Mouse (Mus musculus): ENCODE results near the gene Prickle3. TPM values are rescaled to one million over a fixed set of nuclear protein-coding genes. Genes with fewer than 3 reads are reported as not detected.

Prickle3 gene
- polyA plus RNA-seq, 2 experiments: 0.34 to 1.2 TPM

Other genes with a start within 250 kb of the Prickle3 start
- not detected in 2 replicates for gene Foxp3, start 83.6 kb upstream of the Prickle3 start, polyA plus RNA-seq (2012; rRNA removed)
- not detected in 2 replicates for gene Foxp3, start 83.6 kb upstream of the Prickle3 start, polyA plus RNA-seq (2014; fragmentation: Nextera tagmentation; extraction: Ambion mirVana)
- 0.42 and 0.56 TPM in 2 replicates for gene Ppp1r3f, start 83.0 kb upstream of the Prickle3 start, polyA plus RNA-seq (2012; rRNA removed)
- gene Ppp1r3f, start 83.0 kb upstream of the Prickle3 start, polyA plus RNA-seq (2014; fragmentation: Nextera tagmentation; extraction: Ambion mirVana): 0.06 TPM in 2 replicates
- gene Ccdc22, start 51.7 kb upstream of the Prickle3 start, polyA plus RNA-seq (2012; rRNA removed): 9.0 TPM in 2 replicates
- 16.7 and 19.0 TPM in 2 replicates for gene Ccdc22, start 51.7 kb upstream of the Prickle3 start, polyA plus RNA-seq (2014; fragmentation: Nextera tagmentation; extraction: Ambion mirVana)
- gene Cacna1f, start 50.2 kb upstream of the Prickle3 start, polyA plus RNA-seq (2012; rRNA removed): 0.04 and 0.06 TPM in 2 replicates
- 0.03 and 0.11 TPM in 2 replicates for gene Cacna1f, start 50.2 kb upstream of the Prickle3 start, polyA plus RNA-seq (2014; fragmentation: Nextera tagmentation; extraction: Ambion mirVana)
- 0.34 and 0.39 TPM in 2 replicates for gene Syp, start 18.8 kb upstream of the Prickle3 start, polyA plus RNA-seq (2012; rRNA removed)
- gene Syp, start 18.8 kb upstream of the Prickle3 start, polyA plus RNA-seq (2014; fragmentation: Nextera tagmentation; extraction: Ambion mirVana): 0.05 and 0.25 TPM in 2 replicates
- gene Plp2, start 14.1 kb downstream of the Prickle3 start, polyA plus RNA-seq (2012; rRNA removed): 27.3 and 43.1 TPM in 2 replicates
- gene Plp2, start 14.1 kb downstream of the Prickle3 start, polyA plus RNA-seq (2014; fragmentation: Nextera tagmentation; extraction: Ambion mirVana): 29.0 and 31.0 TPM in 2 replicates
- 0.02 and 0.04 TPM in 2 replicates for gene Magix, start 24.0 kb downstream of the Prickle3 start, polyA plus RNA-seq (2012; rRNA removed)
- 0.20 TPM in 1 of 2 replicates, not detected in the other for gene Magix, start 24.0 kb downstream of the Prickle3 start, polyA plus RNA-seq (2014; fragmentation: Nextera tagmentation; extraction: Ambion mirVana)
- 4.4 and 7.0 TPM in 2 replicates for gene Gpkow, start 39.9 kb downstream of the Prickle3 start, polyA plus RNA-seq (2012; rRNA removed)
- gene Gpkow, start 39.9 kb downstream of the Prickle3 start, polyA plus RNA-seq (2014; fragmentation: Nextera tagmentation; extraction: Ambion mirVana): 12.6 and 14.6 TPM in 2 replicates
- gene Wdr45, start 57.1 kb downstream of the Prickle3 start, polyA plus RNA-seq (2012; rRNA removed): 11.8 and 12.1 TPM in 2 replicates
- 7.5 and 10.0 TPM in 2 replicates for gene Wdr45, start 57.1 kb downstream of the Prickle3 start, polyA plus RNA-seq (2014; fragmentation: Nextera tagmentation; extraction: Ambion mirVana)
- 0.09 and 0.18 TPM in 2 replicates for gene Gm45208, start 65.0 kb downstream of the Prickle3 start, polyA plus RNA-seq (2012; rRNA removed)
- gene Gm45208, start 65.0 kb downstream of the Prickle3 start, polyA plus RNA-seq (2014; fragmentation: Nextera tagmentation; extraction: Ambion mirVana): not detected in 2 replicates
- gene Praf2, start 71.2 kb downstream of the Prickle3 start, polyA plus RNA-seq (2012; rRNA removed): 4.3 and 5.7 TPM in 2 replicates
- 4.0 and 6.6 TPM in 2 replicates for gene Praf2, start 71.2 kb downstream of the Prickle3 start, polyA plus RNA-seq (2014; fragmentation: Nextera tagmentation; extraction: Ambion mirVana)
- 1.4 and 2.0 TPM in 2 replicates for gene Ccdc120, start 93.6 kb downstream of the Prickle3 start, polyA plus RNA-seq (2012; rRNA removed)
- 1.5 and 2.3 TPM in 2 replicates for gene Ccdc120, start 93.6 kb downstream of the Prickle3 start, polyA plus RNA-seq (2014; fragmentation: Nextera tagmentation; extraction: Ambion mirVana)
- gene Tfe3, start 105.3 kb downstream of the Prickle3 start, polyA plus RNA-seq (2012; rRNA removed): 4.6 and 4.7 TPM in 2 replicates
- gene Tfe3, start 105.3 kb downstream of the Prickle3 start, polyA plus RNA-seq (2014; fragmentation: Nextera tagmentation; extraction: Ambion mirVana): 5.7 and 7.3 TPM in 2 replicates
- 23.3 and 31.3 TPM in 2 replicates for gene Gripap1, start 132.5 kb downstream of the Prickle3 start, polyA plus RNA-seq (2012; rRNA removed)
- 17.7 and 19.7 TPM in 2 replicates for gene Gripap1, start 132.5 kb downstream of the Prickle3 start, polyA plus RNA-seq (2014; fragmentation: Nextera tagmentation; extraction: Ambion mirVana)
- 0.37 and 0.43 TPM in 2 replicates for gene Kcnd1, start 165.0 kb downstream of the Prickle3 start, polyA plus RNA-seq (2012; rRNA removed)
- 0.19 TPM in 2 replicates for gene Kcnd1, start 165.0 kb downstream of the Prickle3 start, polyA plus RNA-seq (2014; fragmentation: Nextera tagmentation; extraction: Ambion mirVana)
- 30.0 and 30.4 TPM in 2 replicates for gene Otud5, start 184.1 kb downstream of the Prickle3 start, polyA plus RNA-seq (2012; rRNA removed)
- gene Otud5, start 184.1 kb downstream of the Prickle3 start, polyA plus RNA-seq (2014; fragmentation: Nextera tagmentation; extraction: Ambion mirVana): 26.9 and 28.8 TPM in 2 replicates
- 2.8 and 2.9 TPM in 2 replicates for gene Pim2, start 221.0 kb downstream of the Prickle3 start, polyA plus RNA-seq (2012; rRNA removed)
- gene Pim2, start 221.0 kb downstream of the Prickle3 start, polyA plus RNA-seq (2014; fragmentation: Nextera tagmentation; extraction: Ambion mirVana): 2.3 and 2.4 TPM in 2 replicates
- gene Slc35a2, start 226.8 kb downstream of the Prickle3 start, polyA plus RNA-seq (2012; rRNA removed): 13.1 and 13.6 TPM in 2 replicates
- gene Slc35a2, start 226.8 kb downstream of the Prickle3 start, polyA plus RNA-seq (2014; fragmentation: Nextera tagmentation; extraction: Ambion mirVana): 6.6 and 6.7 TPM in 2 replicates
- 27.3 and 41.4 TPM in 2 replicates for gene Pqbp1, start 242.0 kb downstream of the Prickle3 start, polyA plus RNA-seq (2012; rRNA removed)
- 28.4 and 28.5 TPM in 2 replicates for gene Pqbp1, start 242.0 kb downstream of the Prickle3 start, polyA plus RNA-seq (2014; fragmentation: Nextera tagmentation; extraction: Ambion mirVana)
- gene Timm17b, start 242.1 kb downstream of the Prickle3 start, polyA plus RNA-seq (2012; rRNA removed): 18.2 and 18.6 TPM in 2 replicates
- gene Timm17b, start 242.1 kb downstream of the Prickle3 start, polyA plus RNA-seq (2014; fragmentation: Nextera tagmentation; extraction: Ambion mirVana): 105 and 109 TPM in 2 replicates

Measured in liver, embryonic 14.5 days (tissue).